Comparison of ENCODE assay signal across 9 mouse cellular contexts in the genomic region with DNA sequence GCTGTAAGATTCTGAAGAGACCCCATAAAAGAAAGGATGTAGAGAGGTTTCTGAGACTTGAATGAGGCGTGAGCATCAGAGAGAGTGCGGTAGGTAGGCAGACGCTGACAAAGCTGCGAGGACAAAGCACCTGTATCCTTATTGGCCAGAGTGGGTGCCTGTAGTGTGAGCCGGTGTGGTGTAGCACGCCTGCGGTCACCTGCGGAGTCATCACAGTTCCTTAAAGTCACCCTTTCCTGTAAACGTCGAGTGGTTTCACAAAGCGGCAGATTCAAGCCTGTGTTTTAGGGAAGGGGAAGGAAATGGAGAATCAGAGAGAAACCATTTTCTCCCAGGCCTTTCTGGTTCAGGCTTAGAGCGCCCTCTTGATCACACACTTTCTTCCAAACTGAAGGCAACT. TPM values are rescaled to one million over a fixed set of nuclear protein-coding genes. Genes with fewer than 3 reads are reported as not detected.
A peak's percentile ranks its signal among the peaks of the same experiment; 100 is the strongest.
DNase-seq lines count a peak whose midpoint lies in the region; ATAC-seq and TF ChIP-seq lines count a peak whose summit lies in the region.
"Had no signal": no experiment of that assay in that cellular context is flagged by ENCODE, and none has a peak within 500 bp of the region (broad histone marks: within the 10 kb centered on the region; RNA-seq: fewer than 3 reads in every experiment).

No protein-coding gene starts in this region.

- peak overlapping the region; percentile 28; the same call in 1 of the 2 replicates for H3K4me3 ChIP-seq in gastrocnemius, adult 2 months
- H3K4me3 ChIP-seq in midbrain, postnatal 0 days (ENCODE audit: low read depth, low read length), result no peak overlapping the region
- H3K4me3 ChIP-seq in midbrain, embryonic 15.5 days, result no peak overlapping the region
- no peak overlapping the region for H3K4me3 ChIP-seq in limb, embryonic 14.5 days (replicated peaks; ENCODE audit: low read length)
- H3K4me3 ChIP-seq: liver, embryonic 13.5 days had no signal

- H3K9ac ChIP-seq in midbrain, postnatal 0 days (replicated peaks; ENCODE audit: low read length, poor library complexity, severe bottlenecking), result no peak overlapping the region
- no peak overlapping the region for H3K9ac ChIP-seq in midbrain, embryonic 15.5 days
- no peak overlapping the region for H3K9ac ChIP-seq in limb, embryonic 14.5 days (ENCODE audit: low read depth, low read length, severe bottlenecking)
- H3K9ac ChIP-seq: liver, embryonic 13.5 days had no signal

- H3K36me3 ChIP-seq in midbrain, postnatal 0 days (ENCODE audit: insufficient read depth, low read length), result no peaks in the 10 kb centered on the region
- no peaks in the 10 kb centered on the region for H3K36me3 ChIP-seq in midbrain, embryonic 15.5 days (replicated peaks)
- H3K36me3 ChIP-seq in limb, embryonic 14.5 days (ENCODE audit: control insufficient read depth, insufficient read depth, low read length), result no peaks in the 10 kb centered on the region
- H3K36me3 ChIP-seq: liver, embryonic 13.5 days had no signal

- H3K27ac ChIP-seq in gastrocnemius, adult 2 months, result no peak overlapping the region
- H3K27ac ChIP-seq in midbrain, postnatal 0 days (ENCODE audit: low read depth, low read length), result no peak overlapping the region
- no peak overlapping the region for H3K27ac ChIP-seq in midbrain, embryonic 15.5 days
- H3K27ac ChIP-seq in limb, embryonic 14.5 days (replicated peaks; ENCODE audit: low read depth, low read length), result no peak overlapping the region
- H3K27ac ChIP-seq: liver, embryonic 13.5 days had no signal

- ATAC-seq in midbrain, postnatal 0 days (ENCODE audit: low FRiP score), result no peak
- ATAC-seq in midbrain, embryonic 15.5 days (replicated peaks), result no peak
- ATAC-seq in limb, embryonic 14.5 days (ENCODE audit: low FRiP score, low read depth), result no peak

- TF ChIP-seq POLR2A in limb, embryonic 14.5 days (IDR thresholded peaks at IDR 0.05; ENCODE audit: borderline replicate concordance, extremely low read depth, insufficient read depth, insufficient read length), result no peak

- no peaks in the 10 kb centered on the region; the same call in 1 of the 2 replicates for H3K4me1 ChIP-seq in midbrain, postnatal 0 days (ENCODE audit: insufficient read depth, low read length)
- peaks cover 5% of the 10 kb centered on the region for H3K4me1 ChIP-seq in midbrain, embryonic 15.5 days
- H3K4me1 ChIP-seq in limb, embryonic 14.5 days (ENCODE audit: control insufficient read depth, insufficient read depth, low read length), result no peaks in the 10 kb centered on the region
- H3K4me1 ChIP-seq: liver, embryonic 13.5 days had no signal

- H3K4me2 ChIP-seq in midbrain, postnatal 0 days (ENCODE audit: low read depth, low read length, poor library complexity, severe bottlenecking), result no peak overlapping the region
- H3K4me2 ChIP-seq in midbrain, embryonic 15.5 days, result no peak overlapping the region
- 0 out of 2 replicates have a peak overlapping the region, but pooled peaks have one; percentile 3 for H3K4me2 ChIP-seq in limb, embryonic 14.5 days (replicated peaks; ENCODE audit: low read depth, low read length, severe bottlenecking)
- H3K4me2 ChIP-seq: liver, embryonic 13.5 days had no signal

- no peaks in the 10 kb centered on the region for H3K9me3 ChIP-seq in midbrain, postnatal 0 days (ENCODE audit: low read length)
- H3K9me3 ChIP-seq in midbrain, embryonic 15.5 days, result no peaks in the 10 kb centered on the region
- no peaks in the 10 kb centered on the region for H3K9me3 ChIP-seq in limb, embryonic 14.5 days (ENCODE audit: control insufficient read depth, low read length)
- H3K9me3 ChIP-seq: liver, embryonic 13.5 days had no signal

- H3K27me3 ChIP-seq in midbrain, postnatal 0 days (ENCODE audit: insufficient read depth, low read length), result no peaks in the 10 kb centered on the region; the same call in 1 of the 2 replicates
- no peaks in the 10 kb centered on the region for H3K27me3 ChIP-seq in midbrain, embryonic 15.5 days (replicated peaks)
- no peaks in the 10 kb centered on the region for H3K27me3 ChIP-seq in limb, embryonic 14.5 days (ENCODE audit: control insufficient read depth, insufficient read depth, low read length)
- H3K27me3 ChIP-seq: liver, embryonic 13.5 days had no signal

- DNase-seq in gastrocnemius, adult 2 months, result no peak
- DNase-seq in gastrocnemius, postnatal 14 days, result no peak
- no peak for DNase-seq in midbrain, postnatal 0 days (ENCODE audit: low spot score)
- no peak for DNase-seq in limb, embryonic 14.5 days (ENCODE audit: low spot score)
- DNase-seq in thymus, postnatal 4 days, result peak; percentile 21
- DNase-seq in right cerebral cortex, postnatal 10 days (ENCODE audit: low spot score in 2 of 2), result no peak
- no peak for DNase-seq in left cerebral cortex, adult 8-10 months (ENCODE audit: low spot score in 2 of 2)
- DNase-seq: liver, embryonic 13.5 days had no signal

- no peak for TF ChIP-seq CTCF in gastrocnemius, adult 2 months (IDR thresholded peaks at IDR 0.05)
- TF ChIP-seq CTCF in midbrain, postnatal 0 days (IDR thresholded peaks at IDR 0.05), result peak; percentile 11; the same call in 1 of the 2 replicates

- intact Hi-C loops in gastrocnemius, adult 2 months (cut with DNase I), result no loop called here
- intact Hi-C loops in gastrocnemius, postnatal 14 days (cut with DNase I; ENCODE audit: low total_unique reads), result loop anchor here (10.0 kb wide), 1 partner anchor 125 kb away; no protein-coding TSS in a partner anchor

- WGBS in midbrain, postnatal 0 days, result 48% methylated on average over 12 of the region's 12 CpGs
- 40% methylated on average over 12 of the region's 12 CpGs for WGBS in midbrain, embryonic 15.5 days
- 37% methylated on average over 12 of the region's 12 CpGs for WGBS in limb, embryonic 14.5 days

RNA-seq across cellular contexts. Expression of gene Dnah5, which starts 13.9 kb away (rescaled TPM):
- not detected for total RNA-seq in gastrocnemius, adult 2 months (2021)
- total RNA-seq in gastrocnemius, postnatal 14 days (2021), result under 1 TPM in 1 of 2 experiments, not detected in 1; 0.02 TPM
- 1.4 and 1.7 TPM in 2 replicates for total RNA-seq in midbrain, postnatal 0 days (2014; rRNA removed)
- polyA plus RNA-seq in midbrain, postnatal 0 days (2015; fragmentation: Nextera tagmentation; extraction: Ambion mirVana), result 0.12 and 0.19 TPM in 2 replicates
- 0.25 and 0.27 TPM in 2 replicates for polyA plus RNA-seq in midbrain, embryonic 15.5 days (2015; fragmentation: Nextera tagmentation; extraction: Ambion mirVana)
- 0.05 and 0.08 TPM in 2 replicates for polyA plus RNA-seq in limb, embryonic 14.5 days (2012; rRNA removed)
- polyA plus RNA-seq in limb, embryonic 14.5 days (2014; fragmentation: Nextera tagmentation; extraction: Ambion mirVana), result 0.10 and 0.11 TPM in 2 replicates
- 1 to 10 TPM; 2.0 to 2.6 (median 2.3) TPM for total RNA-seq in left cerebral cortex, adult 8-10 months (2022)
